Mouse (Mus musculus): ENCODE data around the gene Mettl27.

- TF ChIP-seq EP300 (IDR thresholded peaks at IDR 0.05; ENCODE audit: low read depth) (no peak), CTCF (IDR thresholded peaks at IDR 0.05; ENCODE audit: low read depth) (peak; percentile 93)
These were observed 33.3 kb downstream of the Mettl27 start for GRCm38 (mm10) chr5:134965473-134965851.
